Mouse (Mus musculus) olfactory bulb, adult 2 months (tissue): ENCODE data around the gene Hivep3.

Experiments
- CTCF ChIP-seq: fragments of 200-500 bp; IDR thresholded peaks from 2 replicates; pipeline ENCODE4 v1.5.1; 2012; ENCODE audit warnings: low read depth, mild to moderate bottlenecking, low read length, moderate library complexity; ENCODE audit not compliant: insufficient read depth
- POLR2A ChIP-seq: fragments of 200-500 bp; IDR thresholded peaks from 2 replicates; pipeline ENCODE4 v1.6.1; 2012; ENCODE audit warnings: mild to moderate bottlenecking, low read depth, low read length, moderate library complexity; ENCODE audit not compliant: insufficient read depth

- TF ChIP-seq CTCF, result no peak
- TF ChIP-seq POLR2A, result no peak
Measured at GRCm38 (mm10) chr4:119981047-119981720, 247.6 kb downstream of the Hivep3 start.
